Mouse (Mus musculus) hindlimb bud, embryonic 11.5 days (tissue): ENCODE data around the gene Ass1.
"Not testable (repeated sequence)": the region's sequence is repeated elsewhere in the genome, so short reads cannot be mapped to it uniquely, and the experiment has no call there.

ENCODE experiments used
- DNase-seq: peaks from one replicate; pipeline ENCODE4 v3.0.0-alpha.2; 2012; ENCODE audit warnings: low read depth, low spot score; ENCODE audit errors: extremely low spot score

The Ass1 gene

DNA sequence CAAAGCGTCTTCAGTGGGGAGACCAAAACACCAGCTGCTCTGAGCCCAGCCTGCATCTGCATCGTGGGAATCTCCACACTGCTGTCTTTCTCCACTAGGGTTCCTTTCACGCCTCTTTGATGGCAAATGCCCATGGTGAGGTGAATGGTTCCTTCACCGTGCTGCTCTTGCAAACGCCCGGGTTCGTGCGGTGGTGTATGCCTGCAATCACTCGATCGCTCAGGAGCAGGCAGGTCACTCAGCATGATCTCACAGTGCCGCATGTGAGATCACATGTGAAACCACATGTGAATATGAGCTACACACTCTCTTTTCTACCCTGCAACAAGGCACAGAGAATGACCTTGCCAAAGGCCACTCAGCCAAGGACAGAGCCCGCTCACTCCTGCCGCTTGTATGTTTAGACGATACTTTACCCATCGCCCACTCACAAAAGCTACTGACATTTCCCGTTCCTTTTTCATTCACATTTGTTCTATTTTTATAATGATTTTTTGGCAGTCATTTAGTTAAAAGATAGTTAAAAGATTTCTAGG, 51.9 kb downstream of the Ass1 start:
- DNase-seq = no peak

DNA sequence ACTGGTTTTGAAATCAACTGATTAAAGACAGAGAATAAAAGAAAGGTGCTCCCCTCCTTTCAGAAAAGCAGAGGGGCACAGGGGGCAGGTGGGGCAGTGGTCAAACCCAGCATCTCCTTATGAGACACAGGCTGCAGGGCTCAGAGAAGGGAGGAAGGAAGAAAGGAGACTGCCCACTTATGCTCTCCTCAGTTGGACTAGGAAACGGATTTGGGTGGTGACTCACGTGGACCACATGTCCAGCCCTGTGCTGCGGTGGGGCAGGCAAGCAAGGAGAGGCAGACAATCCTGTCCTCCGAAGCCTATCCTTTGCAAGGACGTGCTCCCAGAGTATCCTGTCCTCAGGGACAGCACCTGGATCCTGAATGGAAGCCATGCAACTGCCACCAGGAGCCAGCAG, 54.6 kb downstream of the Ass1 start:
- DNase-seq = no peak

GRCm38 (mm10) chr2:31525778-31526177, 55.8 kb downstream of the Ass1 start:
- DNase-seq = no peak

- DNase-seq = no peak
These were observed 60.2 kb downstream of the Ass1 start for GRCm38 (mm10) chr2:31530201-31530600.

DNA sequence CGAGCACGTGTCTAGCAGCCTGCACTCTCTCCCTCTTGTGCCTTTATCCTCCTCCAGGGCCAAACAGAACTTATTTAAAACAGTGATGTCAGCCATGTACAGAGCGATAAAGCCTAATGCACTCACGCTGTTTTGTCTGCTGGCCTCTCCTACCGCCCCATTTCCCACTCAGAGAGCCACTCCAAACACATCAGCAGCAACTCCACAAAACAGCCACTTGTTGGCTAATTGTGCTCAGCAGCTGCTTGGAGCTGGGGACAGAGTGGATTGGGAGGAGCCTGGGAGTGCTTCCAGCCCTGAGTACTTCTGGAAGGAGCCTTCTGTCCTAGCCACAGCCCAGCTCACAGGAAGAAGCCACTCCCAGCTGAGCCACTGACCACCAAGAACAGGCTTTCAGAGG, 67.0 kb downstream of the Ass1 start:
- DNase-seq = no peak

- DNase-seq = no peak
These were observed 68.7 kb downstream of the Ass1 start for GRCm38 (mm10) chr2:31538745-31539144.

GRCm38 (mm10) chr2:31541581-31541980, 71.6 kb downstream of the Ass1 start:
- DNase-seq = no peak

GRCm38 (mm10) chr2:31547726-31548125, 77.7 kb downstream of the Ass1 start:
- no peak for DNase-seq

- DNase-seq = no peak
These were observed 80.5 kb downstream of the Ass1 start for GRCm38 (mm10) chr2:31550503-31550902.

DNA sequence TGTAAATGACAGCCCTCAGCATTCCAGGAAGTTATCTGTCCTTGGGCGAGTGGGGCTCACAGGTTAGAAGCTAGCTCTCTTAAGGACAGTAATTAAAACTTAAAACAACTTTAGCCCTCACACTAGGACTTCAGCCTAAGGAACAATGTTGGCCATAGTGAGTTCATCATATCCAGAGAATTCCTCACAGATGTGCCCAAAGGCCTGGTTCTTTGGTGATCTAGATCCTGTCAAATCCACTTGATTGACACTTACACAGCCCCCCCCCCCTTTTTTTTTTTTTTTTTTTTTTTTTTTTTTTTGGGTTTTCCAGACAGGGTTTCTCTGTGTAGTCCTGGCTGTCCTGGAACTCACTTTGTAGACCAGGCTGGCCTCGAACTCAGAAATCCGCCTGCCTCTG, 81.3 kb downstream of the Ass1 start:
- DNase-seq = not testable (repeated sequence)

GRCm38 (mm10) chr2:31551971-31552370, 82.0 kb downstream of the Ass1 start:
- DNase-seq = no peak

DNA sequence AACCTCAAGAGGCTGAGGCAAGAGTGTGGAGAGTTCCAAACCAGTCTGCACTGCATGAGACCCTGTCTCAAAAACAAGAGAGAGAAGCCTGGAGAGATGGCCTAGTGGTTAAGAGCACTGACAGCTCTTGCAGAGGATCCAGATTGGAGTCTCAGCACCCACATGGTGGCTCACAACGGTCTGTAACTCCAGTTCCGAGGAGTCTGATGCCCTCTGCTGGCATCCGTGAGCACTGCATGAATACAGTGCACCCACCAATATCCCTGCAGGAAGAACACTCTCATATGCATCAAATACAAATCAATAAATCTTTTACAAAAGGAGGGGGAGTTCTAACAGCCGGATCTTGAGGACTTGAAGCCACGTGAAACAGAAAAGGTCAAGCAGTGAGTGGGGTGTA, 84.6 kb downstream of the Ass1 start:
- DNase-seq = no peak
